Mouse (Mus musculus) urinary bladder, postnatal 36 days (tissue): ENCODE data around the gene Gm20388.

Source experiments
- DNase-seq, 2 experiments: peaks; one replicate each; pipeline ENCODE4 v3.0.0; 2022; ENCODE audit warnings: low spot score in 2 of 2, mixed read lengths in 1 of 2

Gm20388 gene

GRCm38 (mm10) chr8:124343991-124344390 is 4433.4 kb downstream of the Gm20388 start:
- no peak for DNase-seq

DNA sequence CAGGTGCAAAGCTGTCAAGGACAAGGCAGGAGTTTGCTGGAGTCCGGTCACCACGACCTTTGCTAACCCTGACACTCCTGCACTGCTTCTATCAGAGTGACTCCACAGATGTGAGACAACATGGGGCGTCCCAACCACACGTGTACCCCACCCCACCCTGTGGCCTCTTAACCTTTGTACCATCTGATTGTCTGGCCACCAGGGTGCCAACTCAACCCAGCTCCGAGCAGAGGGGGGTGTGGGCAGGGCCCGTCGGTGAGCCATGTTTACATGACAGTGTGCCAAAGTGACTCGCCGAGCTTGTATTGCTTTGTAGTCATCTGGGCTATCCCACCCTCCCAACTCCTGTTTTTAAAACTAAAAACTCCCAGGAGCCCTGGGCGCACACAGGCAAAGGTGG is 4434.5 kb downstream of the Gm20388 start:
- DNase-seq, result peak in 1 of 2 experiments; percentile 62

GRCm38 (mm10) chr8:124346852-124347523 is 4436.3 kb downstream of the Gm20388 start:
- DNase-seq, result peak in 1 of 2 experiments; percentile 57

DNA sequence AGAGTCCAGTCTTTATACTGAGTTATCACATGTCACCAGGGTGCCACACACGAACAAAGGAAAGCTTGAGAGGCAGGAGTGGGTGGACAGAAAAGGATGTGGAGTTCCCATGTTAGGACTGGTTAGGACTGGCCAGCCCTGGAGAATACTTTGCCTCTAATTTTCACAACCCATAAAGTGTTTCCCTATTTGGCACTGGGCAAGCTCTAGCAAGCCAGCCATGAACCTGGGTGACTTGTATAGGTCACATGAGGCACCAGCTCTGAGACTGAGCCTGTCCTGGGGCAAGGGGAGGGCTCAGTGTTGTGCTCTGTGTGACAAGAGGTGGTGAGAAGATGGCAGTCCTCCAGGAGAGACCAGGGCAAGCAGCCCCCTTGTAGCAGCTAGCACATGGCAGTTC is 4437.4 kb downstream of the Gm20388 start:
- peak in 1 of 2 experiments; percentile 48 for DNase-seq

DNA sequence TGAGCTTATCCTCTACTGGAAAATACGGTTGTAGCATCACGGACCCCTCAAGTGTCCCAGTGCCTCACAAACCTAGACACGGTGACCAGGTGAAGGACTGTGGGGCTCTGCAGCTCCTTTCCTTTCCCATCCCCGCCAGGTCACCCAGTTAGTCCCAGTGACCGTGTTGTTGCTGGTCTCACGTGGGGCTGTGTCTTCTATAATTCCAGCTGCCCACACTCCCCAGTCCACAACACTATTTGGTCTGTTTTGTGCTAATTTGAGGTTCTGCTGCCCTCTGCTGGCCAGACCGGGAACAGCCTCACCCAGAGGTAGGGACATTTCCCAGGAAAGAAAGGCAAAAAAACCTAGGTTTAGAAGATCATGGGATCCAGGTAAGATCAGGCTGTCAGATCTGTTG is 4439.0 kb downstream of the Gm20388 start:
- DNase-seq, result peak; percentile 83 to 85

DNA sequence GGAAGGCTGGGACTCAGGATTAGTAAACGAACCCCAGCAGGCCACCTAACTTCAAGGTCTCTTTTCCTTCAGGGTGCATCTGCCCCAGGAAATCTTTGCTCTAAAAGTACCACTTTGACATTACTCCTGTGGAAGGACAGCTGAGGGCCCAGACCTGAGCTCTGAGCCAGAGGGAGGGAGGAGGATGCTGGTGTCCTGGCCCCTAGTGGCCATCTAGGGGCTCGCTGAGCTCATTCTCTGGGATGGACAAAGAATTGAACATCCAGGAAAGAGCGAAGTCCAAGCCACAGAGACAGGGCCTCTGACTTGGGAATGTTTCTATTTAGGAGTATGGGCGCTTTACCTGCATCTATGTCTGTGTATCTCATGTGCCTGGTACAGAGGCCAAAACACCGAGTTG is 4441.0 kb downstream of the Gm20388 start:
- DNase-seq, result no peak

DNA sequence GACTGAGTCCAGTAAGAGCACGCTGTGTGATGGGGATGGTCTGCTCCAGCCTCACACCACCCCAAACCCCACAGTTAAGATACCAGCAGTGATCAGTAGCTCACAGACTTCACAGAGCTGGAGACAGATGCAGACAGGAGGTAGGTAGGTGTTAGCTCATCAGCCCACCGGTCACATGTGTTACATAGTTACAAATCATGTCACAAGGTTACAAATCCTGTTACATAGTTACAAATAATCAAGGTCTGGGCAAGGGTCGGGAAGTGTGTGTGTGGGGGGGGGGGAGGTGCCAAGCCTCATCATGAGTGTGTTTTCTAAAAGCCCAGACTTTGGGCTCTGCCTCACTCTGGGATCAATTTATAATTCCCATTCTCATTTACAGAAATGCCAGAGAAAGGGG is 4450.3 kb downstream of the Gm20388 start:
- no peak for DNase-seq

DNA sequence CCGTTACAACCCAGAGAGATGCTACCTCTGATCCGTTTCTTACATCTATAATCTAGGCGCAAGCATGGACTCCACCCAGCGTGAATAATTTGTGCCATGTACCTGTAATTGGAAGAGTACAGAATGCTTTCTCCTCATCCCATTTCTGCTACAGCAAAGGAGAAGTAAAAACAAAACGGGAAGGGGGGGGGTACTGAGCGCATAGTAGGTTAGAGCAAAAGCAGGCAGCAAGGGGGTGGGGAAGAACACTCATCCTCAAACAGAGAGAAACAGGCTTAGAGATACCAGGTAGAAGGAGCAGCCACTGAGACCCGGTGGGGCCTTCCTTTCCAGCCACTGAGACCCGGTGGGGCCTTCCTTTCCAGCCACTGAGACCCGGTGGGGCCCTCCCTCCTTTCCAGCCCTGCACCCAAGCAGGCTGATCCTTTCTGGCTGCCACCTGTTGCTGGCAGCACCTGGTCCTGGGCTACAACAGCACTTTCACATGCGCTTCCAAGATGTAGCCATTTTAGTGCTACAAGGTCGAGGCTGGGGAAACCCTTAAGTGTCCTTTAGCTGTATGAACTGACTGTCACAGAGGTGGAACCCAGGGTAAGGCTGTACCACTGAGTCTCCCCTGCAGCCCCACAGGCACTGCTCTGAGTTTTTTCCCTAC is 4451.3 kb downstream of the Gm20388 start:
- DNase-seq, result no peak

DNA sequence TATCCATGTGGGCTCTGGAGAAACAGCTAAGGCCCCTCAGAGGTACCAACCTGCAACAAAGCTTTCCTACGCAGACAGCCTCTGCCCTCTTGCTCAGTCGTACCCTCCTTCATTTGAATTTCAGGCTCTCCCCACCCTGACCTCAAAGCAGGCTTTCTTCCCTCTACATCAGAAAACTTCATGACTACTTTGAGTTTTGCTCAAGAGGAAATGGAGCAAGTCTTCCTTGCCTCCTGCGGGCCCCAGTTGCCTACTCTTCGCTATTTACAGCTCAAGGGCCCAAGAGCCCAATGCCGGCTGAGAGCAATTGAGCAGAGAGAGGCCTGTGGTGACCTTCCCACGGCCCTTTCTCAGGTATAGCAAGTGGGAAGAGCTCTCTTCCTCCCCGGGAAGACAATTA is 4451.9 kb downstream of the Gm20388 start:
- no peak for DNase-seq

- DNase-seq, result no peak
Observed at GRCm38 (mm10) chr8:124363337-124363736, 4452.7 kb downstream of the Gm20388 start.

DNA sequence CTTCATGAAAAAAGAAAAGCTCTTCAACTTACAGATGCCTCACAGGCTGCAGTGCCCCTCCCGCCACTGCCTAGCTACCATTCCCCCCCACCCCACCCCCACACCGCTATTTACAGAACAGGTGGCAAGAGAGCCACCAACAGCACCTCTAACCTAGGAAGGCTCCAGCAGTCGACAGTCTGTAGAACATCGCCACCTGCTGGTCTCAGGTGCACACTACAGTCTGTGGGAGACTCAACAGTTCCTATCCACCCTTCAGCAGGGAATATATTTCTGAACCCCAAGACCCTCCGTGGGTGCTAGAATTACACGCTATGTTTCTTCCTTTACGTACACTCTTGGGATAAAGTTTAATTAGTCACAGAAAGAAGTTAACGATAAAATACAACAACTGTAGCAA is 4457.6 kb downstream of the Gm20388 start:
- DNase-seq, result peak; percentile 52 to 62

DNA sequence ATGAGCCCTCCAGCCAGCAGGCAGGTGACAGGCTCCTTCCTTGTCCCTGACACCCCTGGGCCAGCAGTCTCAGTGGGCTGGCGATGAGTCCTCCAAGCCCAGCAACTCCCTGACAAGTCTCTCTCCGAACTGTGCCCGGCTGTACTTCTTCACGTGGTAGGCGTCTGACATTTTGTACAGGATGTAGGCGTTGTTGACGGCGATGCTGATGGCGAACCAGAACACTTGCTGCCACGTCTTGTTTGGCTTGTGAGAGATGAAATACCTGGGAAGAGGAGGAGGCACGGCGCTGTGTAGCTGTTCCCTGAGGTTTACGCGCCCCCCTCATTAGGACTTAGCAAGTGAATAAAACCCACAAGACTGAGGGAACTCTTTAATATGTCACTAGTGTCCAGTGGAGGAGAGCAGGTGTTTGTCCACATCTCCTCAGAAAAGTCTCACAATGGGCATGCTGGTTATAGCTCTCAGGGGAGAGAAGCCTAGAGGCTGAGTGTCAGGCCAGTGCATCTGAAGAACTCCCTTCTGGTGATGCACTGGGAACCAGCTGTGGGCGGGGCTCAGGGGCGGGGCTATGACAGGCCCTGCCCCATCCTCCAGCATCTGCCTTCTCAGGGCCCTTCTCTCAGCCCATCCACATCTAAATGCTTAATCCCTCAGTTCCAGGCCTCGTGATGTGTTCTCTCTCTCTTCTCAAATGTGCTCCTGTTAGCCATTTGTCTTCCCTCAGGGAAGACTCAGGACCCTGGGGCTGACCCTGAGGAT is 4460.0 kb downstream of the Gm20388 start:
- DNase-seq, result no peak

DNA sequence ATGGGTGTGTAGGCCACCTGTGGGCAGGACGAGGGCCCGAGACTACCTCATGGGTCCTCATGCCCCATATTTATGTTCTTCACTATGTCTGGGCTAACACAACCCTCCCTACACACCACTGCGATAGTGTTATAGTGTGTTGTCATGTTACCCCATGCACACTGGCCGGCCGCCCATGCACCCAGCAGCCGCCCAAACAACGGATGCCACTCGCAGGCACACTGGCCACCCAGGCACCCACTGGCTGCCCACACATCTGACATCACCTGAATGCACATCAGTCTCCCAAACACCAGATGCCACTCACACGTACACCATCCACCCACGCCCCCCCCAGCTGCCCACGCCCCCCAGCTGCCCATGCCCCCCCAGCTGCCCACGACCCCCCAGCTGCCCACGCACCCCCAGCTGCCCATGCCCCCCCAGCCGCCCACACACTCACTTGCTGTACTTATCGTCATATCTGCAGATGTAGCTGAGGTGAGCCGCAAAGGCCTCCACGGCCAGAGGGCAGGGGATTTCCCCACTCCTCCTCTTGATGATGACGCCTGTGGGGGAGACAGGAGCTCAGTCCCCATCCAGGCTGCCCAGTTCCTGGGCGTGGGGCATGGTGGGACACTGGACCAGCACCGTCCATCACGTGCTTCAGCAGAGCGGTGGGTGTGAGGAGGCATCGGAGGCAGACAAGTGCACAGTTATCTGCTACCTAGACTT is 4460.9 kb downstream of the Gm20388 start:
- no peak for DNase-seq

GRCm38 (mm10) chr8:124373753-124374152 is 4463.1 kb downstream of the Gm20388 start:
- no peak for DNase-seq

DNA sequence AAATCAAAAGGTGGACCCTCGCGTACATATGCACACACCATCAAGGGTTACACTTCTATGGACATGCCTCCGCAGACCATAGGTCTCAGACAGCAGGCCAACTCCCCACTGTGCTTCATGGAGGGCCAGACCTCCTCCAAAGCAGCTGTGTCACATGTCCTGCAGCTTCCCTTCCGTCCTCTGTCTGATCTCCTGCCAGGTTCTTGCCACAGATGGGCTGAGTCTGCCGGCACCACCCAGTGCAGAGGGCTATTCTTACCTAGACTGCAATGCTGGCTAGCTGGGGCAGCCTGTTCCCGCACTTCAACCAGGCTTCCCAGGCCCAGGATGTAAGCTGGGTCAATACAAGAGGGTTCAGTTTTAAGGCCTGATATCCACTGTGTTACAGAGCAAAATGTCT is 4464.5 kb downstream of the Gm20388 start:
- DNase-seq, result no peak

DNA sequence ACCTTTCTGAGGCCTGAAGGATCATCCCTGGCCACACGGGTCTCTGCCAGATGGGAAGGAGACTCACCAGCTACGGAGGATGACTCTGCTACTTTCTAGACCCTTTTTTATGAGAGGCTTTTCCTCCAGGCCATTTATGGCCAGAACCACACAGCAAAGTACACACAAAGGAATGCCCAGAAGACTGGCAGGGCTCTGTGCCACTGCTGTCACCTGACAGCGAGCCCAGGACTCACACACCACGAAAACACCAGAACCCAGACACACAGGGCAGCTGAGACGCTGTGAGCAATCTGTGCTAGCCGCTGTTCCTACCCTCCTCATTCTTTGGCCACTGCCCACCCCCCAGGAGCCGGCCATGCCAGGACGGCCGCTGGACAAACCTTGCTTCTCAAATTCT is 4465.1 kb downstream of the Gm20388 start:
- DNase-seq, result no peak

DNA sequence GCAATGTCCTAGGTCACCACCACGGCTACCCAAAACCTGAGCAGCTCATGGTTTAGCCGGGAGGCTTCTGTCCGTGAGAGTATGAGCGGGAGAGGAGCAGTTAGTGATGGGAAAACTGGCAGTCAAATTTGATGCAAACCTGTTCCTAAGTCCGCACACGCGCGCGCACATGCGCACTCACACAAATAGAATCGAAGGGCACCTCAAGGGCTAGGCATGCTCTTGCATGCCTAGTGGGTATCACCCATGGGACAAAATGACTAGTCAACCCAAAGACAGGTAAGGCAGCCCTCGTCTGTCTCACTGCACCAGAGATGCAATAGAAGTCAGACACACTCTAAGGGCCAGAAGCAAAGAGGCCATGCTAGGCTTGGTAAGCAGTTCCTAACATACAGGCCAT is 4465.8 kb downstream of the Gm20388 start:
- no peak for DNase-seq

GRCm38 (mm10) chr8:124379289-124379688 is 4468.6 kb downstream of the Gm20388 start:
- DNase-seq, result no peak

GRCm38 (mm10) chr8:124382235-124382634 is 4471.6 kb downstream of the Gm20388 start:
- DNase-seq, result no peak

GRCm38 (mm10) chr8:124384336-124384735 is 4473.7 kb downstream of the Gm20388 start:
- no peak for DNase-seq

- DNase-seq, result no peak
Observed at GRCm38 (mm10) chr8:124386225-124386899, 4475.7 kb downstream of the Gm20388 start.

GRCm38 (mm10) chr8:124389495-124389894 is 4478.9 kb downstream of the Gm20388 start:
- no peak for DNase-seq
